Mouse (Mus musculus): ENCODE measurements at regions not wholly inside any gene's neighbourhood (a gene's known extent, or its start where the extent isn't known, plus 50 kb on each side); places are given as distances from the start of the nearest gene placed in this dataset.
A peak's percentile ranks its signal among the peaks of the same experiment; 100 is the strongest.

DNA sequence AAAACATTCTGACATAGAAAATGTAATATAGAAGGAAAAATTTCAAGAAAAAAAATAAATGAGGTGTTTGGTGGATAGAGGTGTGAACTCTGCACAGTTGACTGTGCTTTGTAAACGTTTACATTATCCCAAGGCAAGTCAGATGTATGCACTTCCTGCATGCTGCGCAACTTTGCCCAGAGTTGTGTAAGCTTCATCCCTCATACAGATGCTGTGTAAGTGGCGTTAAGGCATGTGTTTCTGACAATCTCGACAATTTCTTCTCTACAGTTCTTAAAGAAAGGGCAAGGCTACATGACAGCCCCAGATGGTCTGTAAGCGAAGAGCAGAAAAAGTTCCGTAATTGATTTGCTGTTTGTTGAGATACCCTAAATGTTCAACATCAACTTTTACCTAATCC is 476.6 kb upstream of the Pitx2 start:
- intact Hi-C loops (cut with DNase I) = no loop called here
- no peak for DNase-seq (ENCODE audit: low spot score in 2 of 2)

DNA sequence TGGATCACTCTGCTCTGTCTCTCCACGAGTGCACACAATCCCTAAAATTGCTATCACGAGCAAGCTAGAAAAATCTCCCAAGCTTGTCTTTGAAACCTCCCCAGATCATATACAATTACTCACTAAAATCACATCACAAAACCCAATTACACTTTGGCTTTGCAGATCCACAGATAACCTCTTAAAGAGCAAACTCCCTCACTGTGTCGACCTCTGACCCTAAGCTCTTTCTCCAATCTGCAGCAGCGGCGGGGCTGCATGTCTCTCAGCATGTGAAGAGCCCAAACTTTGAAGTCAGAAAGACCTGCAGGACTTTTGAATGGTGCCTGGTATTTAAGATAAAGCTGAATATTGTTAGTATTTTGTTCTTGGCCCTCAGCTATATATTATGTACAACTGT is 479.4 kb upstream of the Pitx2 start:
- DNase-seq (ENCODE audit: low spot score in 2 of 2) = no peak
- intact Hi-C loops (cut with DNase I) = no loop called here

DNA sequence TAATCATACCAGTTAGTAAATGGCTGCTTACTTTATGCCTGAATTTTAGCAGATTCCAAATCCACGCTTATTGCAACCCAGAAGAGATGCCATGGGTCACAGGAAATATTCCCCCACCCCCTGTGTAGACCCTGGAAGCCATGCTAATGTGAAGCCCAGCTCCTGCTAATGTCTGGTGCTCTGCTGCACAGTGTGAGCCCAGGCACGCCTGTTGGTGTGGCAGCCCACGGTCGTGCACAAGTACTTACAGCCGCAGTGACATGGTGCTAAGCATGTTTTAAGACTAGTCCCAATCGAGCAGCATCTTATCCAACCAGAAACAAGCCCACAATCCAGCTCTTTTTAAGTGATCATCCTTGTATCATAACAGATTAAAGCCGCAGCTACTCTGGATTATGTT is 480.5 kb upstream of the Pitx2 start:
- no peak for DNase-seq (ENCODE audit: low spot score in 2 of 2)

DNA sequence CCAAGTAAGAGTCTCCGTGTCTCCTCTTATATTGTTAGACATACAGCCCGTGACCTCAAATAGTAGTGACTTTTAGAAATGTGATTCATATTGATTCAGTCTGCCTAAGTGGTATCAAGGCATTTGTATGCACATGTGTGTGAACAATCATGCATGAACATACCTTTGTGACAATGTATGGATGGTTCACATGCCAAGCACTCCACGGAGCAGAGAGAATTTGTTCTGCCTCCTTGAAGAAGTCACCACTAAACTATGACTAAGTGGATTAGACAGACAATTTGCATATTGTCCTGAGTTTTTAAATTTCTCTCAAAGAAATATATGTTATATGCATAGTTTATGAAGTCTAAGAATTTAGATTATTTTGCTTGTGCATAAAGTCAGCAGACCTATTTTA is 492.4 kb upstream of the Pitx2 start:
- intact Hi-C loops (cut with DNase I) = no loop called here
- DNase-seq (ENCODE audit: low spot score in 2 of 2) = no peak

More for the DNA sequence above, 480.5 kb upstream of the Pitx2 start:
- intact Hi-C loops (cut with DNase I) = no loop called here

DNA sequence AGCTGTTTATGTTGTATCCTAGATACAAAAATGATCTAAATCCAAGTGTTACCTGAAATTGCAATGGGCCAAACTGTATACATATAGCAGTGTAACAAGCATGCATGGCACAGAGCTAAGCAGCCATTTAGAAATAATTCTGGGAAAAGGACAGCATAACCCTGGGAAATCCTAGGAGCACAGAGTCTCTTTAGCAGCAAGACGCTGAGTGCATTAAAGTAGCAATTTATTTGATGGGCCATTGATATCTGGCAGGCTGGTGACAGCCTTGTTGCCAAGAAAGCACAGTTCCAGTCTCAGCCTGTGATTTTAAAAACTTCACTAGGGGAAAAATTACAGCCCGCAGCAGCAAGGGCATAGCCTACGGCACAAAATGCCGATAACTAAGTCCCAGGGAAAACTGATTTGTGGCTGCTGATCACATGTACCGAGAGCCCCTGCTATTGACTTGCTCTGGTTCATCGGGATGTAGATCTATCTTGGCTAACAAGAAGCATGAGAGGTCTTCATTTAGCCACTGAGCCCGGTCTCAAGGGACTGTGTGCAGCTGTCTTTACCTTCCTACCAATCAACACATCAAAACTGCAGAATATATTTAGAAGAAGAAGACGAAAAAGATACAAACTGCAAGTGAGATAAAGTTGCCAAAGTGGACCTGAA is 531.1 kb upstream of the Pitx2 start:
- intact Hi-C loops (cut with DNase I) = no loop called here
- no peak for DNase-seq (ENCODE audit: low spot score in 2 of 2)

DNA sequence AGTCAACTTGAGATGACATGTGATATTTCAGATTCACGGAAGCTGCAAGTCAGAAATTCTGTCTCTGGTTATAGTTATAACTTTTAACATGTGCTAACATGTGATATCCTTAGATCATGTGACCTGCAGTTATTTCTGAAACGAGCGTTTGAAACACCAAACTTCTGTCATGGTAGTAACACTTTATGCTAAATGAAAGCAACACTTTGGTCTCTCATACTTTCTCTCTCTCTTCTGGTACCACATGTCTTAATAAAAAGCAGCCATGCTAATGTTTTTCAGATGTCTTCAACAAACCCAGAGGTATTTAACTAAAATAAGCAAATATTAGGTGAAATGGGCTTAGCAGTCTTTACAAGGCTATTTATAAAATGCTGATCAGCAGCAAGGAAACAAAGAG is 534.5 kb upstream of the Pitx2 start:
- intact Hi-C loops (cut with DNase I) = no loop called here

DNA sequence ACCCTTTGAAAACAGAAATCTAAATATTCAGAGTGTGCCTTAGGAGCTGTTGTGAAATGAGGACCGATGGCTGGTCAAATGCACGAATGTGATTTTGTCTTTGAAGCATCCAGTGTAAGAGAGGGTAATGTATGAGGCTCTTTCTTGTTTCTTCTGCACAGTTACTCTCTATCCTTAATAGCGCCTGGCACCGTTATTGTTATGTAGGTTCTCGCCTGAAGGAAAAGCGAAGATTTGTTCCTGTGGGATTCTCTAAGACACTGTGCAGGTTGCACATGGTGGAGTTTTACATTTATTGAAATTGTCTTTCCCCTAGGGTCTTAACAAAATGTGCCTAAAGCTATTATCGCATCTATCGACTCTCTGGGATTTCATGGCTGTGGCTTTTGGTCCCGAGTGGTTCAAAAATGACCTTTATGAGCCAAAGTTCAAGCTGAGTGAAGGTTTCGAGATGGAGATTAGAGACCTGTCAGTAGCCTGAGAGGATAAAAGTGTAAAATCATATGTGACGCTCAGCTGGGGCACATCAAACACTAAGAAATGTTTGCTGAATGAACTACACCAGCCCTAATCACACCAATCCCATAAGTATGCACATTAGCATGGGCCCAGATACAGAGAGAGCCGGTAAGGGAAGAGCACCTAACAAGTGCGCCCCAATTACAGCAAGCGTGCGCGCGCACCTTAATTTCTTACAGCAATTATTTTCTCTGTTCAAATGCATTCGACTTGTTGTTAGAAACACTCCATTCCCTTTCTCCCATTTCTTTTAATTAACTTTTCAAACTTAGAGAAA is 562.5 kb upstream of the Pitx2 start:
- intact Hi-C loops (cut with DNase I) = no loop called here

More for the DNA sequence above, 534.5 kb upstream of the Pitx2 start:
- DNase-seq (ENCODE audit: low spot score in 2 of 2) = no peak

DNA sequence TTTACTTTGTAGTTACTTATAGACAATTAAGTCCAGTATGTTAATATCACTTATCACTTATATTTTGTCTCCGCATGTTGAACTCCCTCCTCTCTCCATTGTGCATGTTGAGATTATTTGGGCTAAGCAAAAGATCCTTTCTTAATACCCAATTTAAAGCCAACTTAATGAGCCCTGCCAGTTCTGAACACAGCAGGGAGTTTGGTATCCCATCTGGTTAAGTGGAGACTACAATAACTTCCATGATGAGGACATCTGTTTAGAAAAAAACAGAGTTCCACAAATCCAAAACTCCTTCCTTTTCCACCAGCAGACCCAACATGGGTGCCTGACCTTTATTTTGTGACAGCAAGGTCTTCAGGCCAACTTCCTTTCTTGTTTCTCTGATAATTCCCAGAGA is 572.0 kb upstream of the Pitx2 start:
- intact Hi-C loops (cut with DNase I) = no loop called here
- DNase-seq (ENCODE audit: low spot score in 2 of 2) = no peak

More for the DNA sequence above, 562.5 kb upstream of the Pitx2 start:
- DNase-seq (ENCODE audit: low spot score in 2 of 2) = no peak

DNA sequence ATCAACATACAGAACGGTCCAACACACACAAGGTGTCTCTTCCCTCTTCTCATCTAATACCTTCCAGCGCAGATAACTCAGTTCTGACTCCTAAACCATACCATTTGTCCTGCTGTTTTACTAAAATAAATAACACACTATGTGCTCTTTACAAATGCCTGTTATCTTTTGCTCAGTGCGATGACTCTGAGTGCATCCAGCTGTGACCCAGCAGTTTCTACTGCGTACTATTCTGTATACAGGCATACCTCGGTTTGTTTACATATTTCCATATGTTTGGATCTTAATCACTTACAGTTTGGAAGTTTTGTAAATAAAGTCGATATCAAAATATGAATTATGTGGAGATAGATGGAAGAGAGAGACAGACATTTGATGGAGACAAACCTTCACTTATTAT is 583.0 kb upstream of the Pitx2 start:
- intact Hi-C loops (cut with DNase I) = no loop called here
- no peak for DNase-seq (ENCODE audit: low spot score in 2 of 2)

DNA sequence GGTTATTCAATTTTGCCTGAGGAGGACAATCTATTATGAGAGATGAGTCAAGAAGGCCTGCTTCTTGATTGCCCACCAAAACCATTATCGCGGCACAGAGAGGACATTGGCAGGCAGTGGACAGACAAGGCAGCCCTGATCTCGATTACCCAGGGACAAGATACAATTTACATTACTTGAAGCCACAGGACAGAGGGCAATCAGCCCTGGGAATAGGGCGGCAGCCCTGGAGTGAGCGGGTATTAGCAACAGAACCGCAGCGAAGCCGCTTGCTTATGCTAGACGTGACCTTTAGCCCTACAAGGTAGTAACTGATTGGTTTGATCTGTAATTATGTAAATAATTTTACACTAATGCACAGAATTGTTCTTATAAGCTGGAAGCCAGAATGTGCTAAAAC is 586.0 kb upstream of the Pitx2 start:
- no peak for DNase-seq (ENCODE audit: low spot score in 2 of 2)
- intact Hi-C loops (cut with DNase I) = no loop called here

DNA sequence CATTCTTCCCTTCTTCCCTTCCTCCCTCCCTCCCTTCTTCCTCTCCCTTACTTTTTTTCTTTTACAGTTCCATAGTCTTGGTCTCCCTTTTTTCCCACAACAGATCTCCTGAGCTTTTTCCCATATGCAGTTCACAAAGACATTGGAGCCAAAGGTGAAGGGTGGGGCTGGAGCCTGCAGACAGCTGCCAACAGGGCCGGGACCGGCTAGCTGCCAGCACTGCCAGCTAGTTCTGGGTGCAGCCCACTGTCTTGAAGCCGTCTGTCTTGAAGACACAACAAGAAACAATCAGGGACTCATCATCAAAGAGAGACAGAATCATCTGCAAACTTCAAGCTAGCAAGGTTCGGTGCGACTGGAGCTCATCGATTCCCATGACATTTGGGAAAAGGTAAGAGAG is 588.9 kb upstream of the Pitx2 start:
- DNase-seq (ENCODE audit: low spot score in 2 of 2) = no peak
- intact Hi-C loops (cut with DNase I) = no loop called here

DNA sequence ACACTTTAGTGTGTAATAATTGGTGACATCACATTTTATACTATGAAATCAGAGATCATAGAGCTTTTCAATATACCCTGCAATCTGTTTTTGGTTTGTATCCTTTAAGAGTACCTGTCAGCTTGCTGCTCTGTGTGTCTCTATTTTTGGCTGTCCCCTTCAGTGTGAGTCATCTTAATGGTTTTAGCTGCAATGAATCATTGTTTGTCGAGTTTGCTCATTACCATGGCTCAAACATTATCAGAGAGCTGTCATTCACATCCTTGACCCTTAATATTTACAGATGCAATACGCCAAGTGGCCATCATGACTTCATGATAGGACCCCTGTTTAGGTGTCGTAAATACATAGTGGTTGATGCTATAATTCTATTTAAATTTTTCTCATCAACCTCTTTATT is 591.0 kb upstream of the Pitx2 start:
- DNase-seq (ENCODE audit: low spot score in 2 of 2) = no peak
- intact Hi-C loops (cut with DNase I) = no loop called here

DNA sequence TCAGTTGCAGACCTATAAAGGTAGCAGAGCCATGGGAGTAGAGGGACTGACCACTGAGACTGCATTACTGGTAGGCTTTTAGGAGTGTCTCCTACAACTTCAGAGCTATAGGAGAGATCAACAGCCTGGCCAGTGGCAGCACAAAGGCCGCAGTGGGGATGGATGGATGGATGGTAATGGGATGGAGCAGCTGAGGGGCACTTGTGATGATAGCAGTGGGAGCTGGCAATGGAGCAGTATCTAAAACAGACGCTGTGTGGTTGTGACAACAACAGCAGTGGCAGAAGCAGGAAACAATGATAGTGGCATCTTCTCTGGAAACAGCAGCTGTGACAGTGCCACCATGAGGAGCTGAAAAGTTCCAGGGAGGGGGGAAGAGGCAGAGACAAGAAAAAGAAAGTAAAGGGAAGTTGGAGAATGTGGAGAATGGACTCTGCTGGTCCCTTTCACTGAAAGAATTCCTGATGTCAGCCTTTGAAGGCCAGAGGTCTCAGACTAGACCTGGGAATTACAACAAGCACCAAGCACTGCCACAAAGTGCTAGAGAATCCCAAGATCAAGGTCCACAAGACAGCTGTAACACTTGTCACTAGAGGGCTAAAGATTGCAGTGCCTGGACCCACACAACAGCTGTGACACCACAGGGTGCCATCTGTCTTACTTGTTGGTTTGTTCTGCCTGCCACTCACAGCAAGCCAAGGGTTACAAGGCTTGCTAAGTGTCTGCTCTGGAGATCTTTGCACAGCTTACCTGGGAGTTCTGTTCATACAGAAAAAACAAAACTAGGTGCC is 624.1 kb upstream of the Pitx2 start:
- intact Hi-C loops (cut with DNase I) = no loop called here
- no peak for DNase-seq (ENCODE audit: low spot score in 2 of 2)

DNA sequence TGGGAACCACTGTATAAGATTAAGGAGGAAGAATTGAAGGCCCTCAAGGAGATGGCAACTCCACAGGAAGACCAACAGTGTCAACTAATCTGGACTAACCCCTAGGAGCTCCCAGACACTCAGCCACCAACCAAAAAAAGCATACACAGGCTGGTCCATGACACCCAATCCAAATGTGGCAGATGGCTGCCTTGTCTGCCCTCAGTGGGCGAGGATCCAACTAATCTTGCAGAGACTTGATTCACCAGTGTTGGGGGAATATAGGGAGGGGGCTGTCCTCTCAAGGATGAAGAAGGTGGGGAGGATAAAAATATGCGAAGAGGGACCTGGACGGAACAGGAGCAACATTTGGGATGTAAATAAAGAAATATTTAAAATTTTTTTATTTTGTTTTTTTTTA is 629.1 kb upstream of the Pitx2 start:
- intact Hi-C loops (cut with DNase I) = no loop called here
- DNase-seq (ENCODE audit: low spot score in 2 of 2) = no peak

DNA sequence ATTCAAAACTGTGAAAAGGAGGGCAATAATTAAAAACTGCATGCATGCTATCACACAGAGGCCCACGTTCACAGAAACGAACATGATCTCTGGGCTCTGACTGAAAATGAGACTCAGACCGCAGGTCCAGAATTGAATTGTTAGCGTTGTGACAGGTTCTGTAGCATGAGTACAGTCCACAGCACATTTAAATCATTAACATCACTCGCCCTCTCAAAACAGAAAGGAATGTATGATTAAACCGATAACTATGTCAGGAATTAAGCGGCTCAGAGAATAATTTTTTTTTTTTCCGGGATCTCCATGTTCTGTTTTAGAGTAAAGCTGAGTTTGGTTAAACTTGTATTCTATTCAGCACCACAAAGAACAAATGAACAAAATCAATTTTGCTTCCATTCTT is 634.3 kb upstream of the Pitx2 start:
- no peak for DNase-seq (ENCODE audit: low spot score in 2 of 2)
- intact Hi-C loops (cut with DNase I) = no loop called here

DNA sequence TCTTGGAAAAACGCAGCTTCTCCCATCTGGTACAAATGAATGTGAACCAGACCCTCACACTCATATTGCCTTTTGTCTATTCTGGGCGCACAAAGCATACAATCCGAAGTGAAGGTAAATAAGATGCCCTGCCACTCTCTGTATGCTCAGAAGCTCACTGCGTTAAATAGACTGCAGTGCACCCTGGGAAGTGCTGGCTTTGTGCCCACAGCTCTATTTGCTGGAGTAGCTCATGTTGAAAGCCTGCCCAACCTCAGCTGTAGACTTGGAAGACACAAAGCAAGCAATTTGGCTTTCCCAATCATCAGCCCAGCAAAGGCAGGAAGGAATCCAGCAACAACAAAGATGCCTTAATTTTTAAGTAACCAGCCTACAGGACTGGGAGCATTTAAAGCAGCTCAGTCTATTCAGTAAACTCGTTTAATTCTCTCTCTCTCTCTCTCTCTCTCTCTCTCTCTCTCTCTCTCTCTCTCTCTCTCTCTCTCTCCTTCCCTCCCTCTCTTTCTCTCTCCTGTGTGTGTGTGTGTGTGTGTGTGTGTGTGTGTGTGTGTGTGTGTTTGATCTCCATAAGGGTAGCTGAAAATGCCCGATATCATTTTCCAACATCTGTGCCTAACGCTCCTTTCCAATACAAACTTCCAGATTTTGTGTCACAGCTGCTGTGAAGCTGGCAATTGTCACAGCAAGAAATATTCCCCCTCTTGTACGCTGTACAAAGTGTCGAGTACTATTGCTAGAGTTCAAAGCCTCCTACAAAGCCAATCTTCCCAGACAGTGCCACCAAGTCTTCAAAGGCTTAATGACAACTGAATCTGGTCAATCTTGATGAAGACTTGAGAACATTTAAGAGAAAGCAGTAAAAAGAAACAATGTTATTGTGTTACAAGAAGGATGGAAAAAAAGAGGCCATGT is 650.5 kb upstream of the Fam241a start:
- intact Hi-C loops (cut with DNase I) = no loop called here
- peak; percentile 57 to 70 for DNase-seq (ENCODE audit: low spot score in 2 of 2)

DNA sequence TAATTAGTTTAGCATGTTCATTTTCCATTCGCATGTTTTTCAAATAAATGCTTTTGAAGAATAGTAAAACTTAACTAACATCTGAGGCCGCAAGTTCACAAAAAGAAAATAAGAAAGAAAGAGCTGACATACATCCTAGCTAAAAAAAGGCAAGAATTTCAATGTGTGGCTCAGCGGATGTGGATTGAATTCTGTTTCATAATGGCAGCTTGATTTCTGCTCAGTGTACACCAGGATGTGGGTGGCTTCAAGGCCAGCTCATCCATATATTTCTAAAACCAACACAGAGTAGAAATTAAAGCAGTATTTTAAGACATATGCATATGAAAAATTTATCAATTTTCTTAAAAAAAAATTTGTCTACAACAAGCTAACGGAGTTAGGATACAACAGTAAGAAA is 629.3 kb upstream of the Fam241a start:
- DNase-seq (ENCODE audit: low spot score in 2 of 2) = no peak
- intact Hi-C loops (cut with DNase I) = no loop called here

DNA sequence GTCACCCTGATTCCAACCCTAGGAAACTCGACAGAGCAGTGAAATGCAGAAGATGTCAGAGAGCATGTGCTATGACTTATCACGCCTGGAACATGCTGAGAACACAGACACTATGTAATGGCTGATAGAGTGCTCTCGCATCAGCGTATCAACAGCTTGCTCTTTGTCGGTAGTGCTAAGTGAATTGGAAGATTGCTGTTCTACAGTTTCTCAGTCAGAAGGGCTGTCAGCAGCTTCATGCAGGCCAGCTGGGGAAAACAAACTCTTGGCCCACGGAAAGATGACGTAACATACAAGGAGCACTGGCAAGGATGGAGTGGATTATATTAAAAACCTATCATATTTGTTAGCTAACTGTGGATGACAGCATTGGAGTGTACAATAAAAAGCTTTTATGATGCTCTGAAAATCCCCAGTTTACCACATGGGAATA is 624.6 kb upstream of the Fam241a start:
- intact Hi-C loops (cut with DNase I) = no loop called here
- peak; percentile 26 to 44 for DNase-seq (ENCODE audit: low spot score in 2 of 2)

DNA sequence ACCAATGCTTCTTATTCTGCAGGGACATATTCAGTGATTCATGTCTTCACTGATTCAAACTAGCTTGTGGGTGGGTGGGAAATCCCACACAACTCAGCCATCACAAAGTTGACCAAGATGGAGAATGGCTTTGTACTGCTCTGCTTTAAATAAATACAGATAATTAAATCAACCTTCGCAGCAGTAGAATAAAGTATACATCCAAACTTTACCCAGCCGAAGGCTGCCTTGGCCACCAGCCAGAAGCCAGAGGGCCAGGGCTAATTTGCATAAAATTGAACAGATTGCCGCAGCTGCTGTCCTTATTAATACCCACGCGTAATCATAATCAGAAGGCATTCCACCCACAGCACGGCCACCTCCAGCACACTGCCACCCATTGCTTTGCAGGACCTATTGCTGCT is 623.8 kb upstream of the Fam241a start:
- intact Hi-C loops (cut with DNase I) = no loop called here
- DNase-seq (ENCODE audit: low spot score in 2 of 2) = peak; percentile 27 to 48

DNA sequence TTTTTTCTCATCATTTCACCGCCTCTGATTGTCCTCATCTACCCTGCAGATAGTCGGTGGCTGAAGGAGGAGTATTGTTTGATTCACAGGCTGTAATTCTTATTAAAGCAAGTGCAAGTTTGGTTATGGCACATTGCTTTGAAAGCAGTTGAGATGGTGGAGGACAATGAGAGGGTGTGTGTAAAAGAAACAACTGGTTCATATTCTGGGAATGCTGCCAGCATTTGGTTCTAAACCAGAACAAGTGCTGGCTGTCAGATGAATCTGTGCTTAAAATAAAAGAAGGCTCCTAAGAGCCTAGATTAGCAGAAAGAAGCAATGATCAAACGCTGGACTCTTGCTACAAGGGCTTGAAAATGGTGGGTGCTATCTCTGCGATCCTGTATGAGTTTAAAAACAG is 622.7 kb upstream of the Fam241a start:
- intact Hi-C loops (cut with DNase I) = no loop called here
- DNase-seq (ENCODE audit: low spot score in 2 of 2) = peak; percentile 8 to 10
